Mouse (Mus musculus): Measurements from ENCODE around the gene Rasgrp4.

DNA sequence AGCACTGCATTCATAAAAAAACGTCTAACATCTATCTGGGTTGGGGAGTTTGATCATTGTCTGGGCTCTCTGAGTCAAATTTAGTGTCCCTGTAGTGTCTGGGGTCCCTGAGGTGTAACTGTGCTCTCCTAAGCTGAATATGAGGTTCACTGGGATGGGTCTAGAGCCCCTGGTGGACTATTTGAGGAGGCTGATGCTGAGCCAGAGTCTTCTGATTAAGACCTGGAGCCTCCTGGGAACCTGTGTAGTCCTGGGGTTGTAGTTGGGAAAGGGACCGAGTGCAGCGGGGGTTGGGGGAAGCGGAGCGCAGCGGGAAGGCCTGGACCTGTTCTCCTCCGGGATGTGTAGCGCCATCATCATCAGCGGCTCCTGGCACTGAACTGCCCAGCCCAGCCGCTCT, 47.7 kb upstream of the Rasgrp4 start:
- TF ChIP-seq CTCF (IDR thresholded peaks at IDR 0.05; ENCODE audit: control insufficient read depth, insufficient read depth, insufficient replicate concordance, low read depth, low read length): no peak
- no peak for TF ChIP-seq POLR2A (IDR thresholded peaks at IDR 0.05; ENCODE audit: control insufficient read depth, low read depth, low read length)
